Mouse (Mus musculus): ENCODE data around the gene Vgll4. TPM values are rescaled to one million over a fixed set of nuclear protein-coding genes. Genes with fewer than 3 reads are reported as not detected.

Vgll4 gene
- total RNA-seq, 1 experiment: 25.5 TPM

DNA sequence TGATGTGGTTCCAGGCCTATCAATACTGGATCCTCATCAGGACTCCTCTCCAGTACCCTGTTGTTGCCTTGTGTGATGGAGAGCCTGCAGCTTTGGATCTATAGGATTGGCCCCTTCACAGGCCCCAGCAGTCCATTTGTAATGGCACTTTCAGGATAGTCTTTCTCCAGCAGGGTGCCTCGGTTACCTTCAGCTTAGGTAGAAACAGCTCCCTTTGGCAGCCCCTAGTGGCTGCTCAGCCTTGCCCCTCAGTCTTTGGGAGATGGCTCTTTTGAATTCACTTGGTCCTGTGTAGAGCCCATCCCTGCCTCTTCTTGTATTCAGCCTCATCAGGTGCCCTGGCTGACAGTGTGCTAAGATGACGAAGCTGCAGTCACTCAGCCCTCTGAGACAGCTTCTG lies 142.9 kb downstream of the Vgll4 start:
- DNase-seq (ENCODE audit: low read depth, low spot score): no peak
- in situ Hi-C loops (cut with MboI; ENCODE audit: low sequenced_read_pairs in 2 of 2, unreplicated experiment in 2 of 2): no loop called here
- TF ChIP-seq MAFK (IDR thresholded peaks at IDR 0.05; ENCODE audit: insufficient read depth, low read depth, low read length) (no peak), HCFC1 (IDR thresholded peaks at IDR 0.05; ENCODE audit: borderline replicate concordance, insufficient read depth, low read length) (no peak), CHD2 (IDR thresholded peaks at IDR 0.05; ENCODE audit: low read depth, low read length) (no peak), ZNF384 (IDR thresholded peaks at IDR 0.05; ENCODE audit: low read depth, low read length) (no peak), ZC3H11A (IDR thresholded peaks at IDR 0.05; ENCODE audit: borderline replicate concordance, low read depth, low read length) (no peak)

DNA sequence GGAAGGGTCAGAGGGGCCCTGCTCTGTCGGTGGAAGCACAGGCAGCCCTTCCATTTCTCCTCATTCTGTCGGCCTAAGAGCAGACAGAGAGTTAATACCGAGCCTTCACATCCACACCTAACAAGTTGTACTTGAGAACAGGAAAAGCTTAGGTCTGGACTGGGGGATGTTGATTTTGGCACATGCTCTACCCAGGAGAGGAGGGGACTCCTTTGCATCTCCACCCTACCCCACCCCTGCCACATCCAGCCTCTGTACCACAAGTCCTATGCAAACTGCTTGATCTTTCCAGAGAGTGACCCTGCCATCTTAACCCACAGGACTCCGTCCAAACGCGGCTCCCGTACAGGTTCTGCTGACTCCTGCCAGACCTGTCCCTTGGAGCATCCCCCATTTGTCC lies 148.1 kb downstream of the Vgll4 start:
- no peak overlapping the region for H3K9ac ChIP-seq (ENCODE audit: insufficient read depth, low read depth, low read length, poor library complexity, severe bottlenecking)
- no peaks in the 10 kb centered on the region for H3K4me1 ChIP-seq (ENCODE audit: control insufficient read depth in 2 of 2, insufficient read depth in 2 of 2, low read length in 2 of 2, poor library complexity in 1 of 2)
- H3K4me3 ChIP-seq (ENCODE audit: insufficient read depth in 1 of 2, low read depth in 1 of 2, low read length in 2 of 2, poor library complexity in 1 of 2, severe bottlenecking in 1 of 2): no peak overlapping the region
- no peak for DNase-seq (ENCODE audit: low read depth, low spot score)
- no peak overlapping the region for H3K27ac ChIP-seq (ENCODE audit: insufficient read depth, low read depth, low read length, poor library complexity, severe bottlenecking)
- in situ Hi-C loops (cut with MboI; ENCODE audit: low sequenced_read_pairs in 2 of 2, unreplicated experiment in 2 of 2): no loop called here
- no peaks in the 10 kb centered on the region for H3K9me3 ChIP-seq (ENCODE audit: control insufficient read depth, insufficient read depth, low read depth, low read length)
- H3K36me3 ChIP-seq (ENCODE audit: control insufficient read depth, insufficient read depth, low read length, poor library complexity, severe bottlenecking): no peaks in the 10 kb centered on the region
- no peak for TF ChIP-seq HCFC1 (IDR thresholded peaks at IDR 0.05; ENCODE audit: borderline replicate concordance, insufficient read depth, low read length)
- no peak for TF ChIP-seq ZNF384 (IDR thresholded peaks at IDR 0.05; ENCODE audit: low read depth, low read length)
- TF ChIP-seq MAFK (IDR thresholded peaks at IDR 0.05; ENCODE audit: insufficient read depth, low read depth, low read length): no peak
- TF ChIP-seq ZC3H11A (IDR thresholded peaks at IDR 0.05; ENCODE audit: borderline replicate concordance, low read depth, low read length): no peak
- no peak for TF ChIP-seq CHD2 (IDR thresholded peaks at IDR 0.05; ENCODE audit: low read depth, low read length)

More for the DNA sequence above, 142.9 kb downstream of the Vgll4 start:
- no peak overlapping the region for H3K9ac ChIP-seq (ENCODE audit: insufficient read depth, low read depth, low read length, poor library complexity, severe bottlenecking)
- no peaks in the 10 kb centered on the region for H3K9me3 ChIP-seq (ENCODE audit: control insufficient read depth, insufficient read depth, low read depth, low read length)
- no peaks in the 10 kb centered on the region for H3K36me3 ChIP-seq (ENCODE audit: control insufficient read depth, insufficient read depth, low read length, poor library complexity, severe bottlenecking)
- H3K4me1 ChIP-seq (ENCODE audit: control insufficient read depth in 2 of 2, insufficient read depth in 2 of 2, low read length in 2 of 2, poor library complexity in 1 of 2): no peaks in the 10 kb centered on the region
- H3K27ac ChIP-seq (ENCODE audit: insufficient read depth, low read depth, low read length, poor library complexity, severe bottlenecking): no peak overlapping the region
- no peak overlapping the region for H3K4me3 ChIP-seq (ENCODE audit: insufficient read depth in 1 of 2, low read depth in 1 of 2, low read length in 2 of 2, poor library complexity in 1 of 2, severe bottlenecking in 1 of 2)

DNA sequence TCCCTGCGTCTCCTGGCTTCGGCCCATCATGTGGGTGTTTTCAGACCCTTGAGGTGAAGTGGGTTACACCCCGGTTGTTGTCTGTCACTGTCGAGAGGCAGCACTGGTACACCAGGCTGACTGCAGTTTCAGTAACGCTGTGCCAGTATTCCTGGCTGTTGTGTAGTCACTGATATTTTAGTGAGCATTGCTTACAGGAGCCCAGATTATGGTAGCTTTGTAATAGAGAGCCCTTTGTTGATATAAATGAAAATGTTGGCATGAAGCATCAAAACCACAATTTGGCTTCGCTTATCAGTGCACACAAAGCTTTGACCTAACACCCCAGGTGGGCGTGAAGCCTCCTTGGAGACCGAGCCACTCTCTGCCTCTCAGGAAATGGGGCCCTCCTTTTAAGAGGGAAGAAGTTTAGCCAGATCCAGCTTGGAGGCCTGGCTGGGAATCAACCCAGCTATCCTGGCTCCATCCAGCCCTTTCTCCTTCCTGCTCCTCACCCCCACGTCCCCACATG lies 149.8 kb downstream of the Vgll4 start:
- no peak for DNase-seq (ENCODE audit: low read depth, low spot score)
- in situ Hi-C loops (cut with MboI; ENCODE audit: low sequenced_read_pairs in 2 of 2, unreplicated experiment in 2 of 2): no loop called here
- TF ChIP-seq HCFC1 (IDR thresholded peaks at IDR 0.05; ENCODE audit: borderline replicate concordance, insufficient read depth, low read length): no peak
- TF ChIP-seq ZNF384 (IDR thresholded peaks at IDR 0.05; ENCODE audit: low read depth, low read length): no peak
- TF ChIP-seq CHD2 (IDR thresholded peaks at IDR 0.05; ENCODE audit: low read depth, low read length): no peak
- H3K9me3 ChIP-seq (ENCODE audit: control insufficient read depth, insufficient read depth, low read depth, low read length): no peaks in the 10 kb centered on the region
- no peak overlapping the region for H3K4me3 ChIP-seq (ENCODE audit: insufficient read depth in 1 of 2, low read depth in 1 of 2, low read length in 2 of 2, poor library complexity in 1 of 2, severe bottlenecking in 1 of 2)
- no peaks in the 10 kb centered on the region for H3K36me3 ChIP-seq (ENCODE audit: control insufficient read depth, insufficient read depth, low read length, poor library complexity, severe bottlenecking)
- no peak overlapping the region for H3K9ac ChIP-seq (ENCODE audit: insufficient read depth, low read depth, low read length, poor library complexity, severe bottlenecking)
- H3K4me1 ChIP-seq (ENCODE audit: control insufficient read depth in 2 of 2, insufficient read depth in 2 of 2, low read length in 2 of 2, poor library complexity in 1 of 2): no peaks in the 10 kb centered on the region
- H3K27ac ChIP-seq (ENCODE audit: insufficient read depth, low read depth, low read length, poor library complexity, severe bottlenecking): no peak overlapping the region

DNA sequence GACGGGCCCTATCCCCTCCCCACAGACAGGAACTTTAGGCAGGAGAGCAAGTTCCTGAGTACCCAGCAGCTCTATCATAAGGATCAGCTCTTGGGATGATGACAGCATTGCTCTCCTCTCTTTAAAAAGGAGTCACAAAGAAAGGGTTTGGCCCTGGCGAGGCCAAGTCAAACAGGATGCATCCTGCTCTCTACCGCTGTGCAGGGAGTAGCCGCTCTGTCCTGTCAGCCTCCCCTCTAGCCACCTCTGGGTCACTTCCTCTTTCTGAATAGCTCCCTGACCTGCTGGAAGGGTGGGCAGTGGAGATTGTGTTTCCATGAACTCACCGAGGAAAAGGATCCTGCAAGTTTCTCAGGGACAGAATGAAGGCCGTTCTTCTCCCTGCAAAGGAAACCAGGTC lies 151.3 kb downstream of the Vgll4 start:
- Histone ChIP-seq H3K36me3 (ENCODE audit: control insufficient read depth, insufficient read depth, low read length, poor library complexity, severe bottlenecking) (no peaks in the 10 kb centered on the region), H3K4me1 (ENCODE audit: control insufficient read depth in 2 of 2, insufficient read depth in 2 of 2, low read length in 2 of 2, poor library complexity in 1 of 2) (no peaks in the 10 kb centered on the region), H3K9me3 (ENCODE audit: control insufficient read depth, insufficient read depth, low read depth, low read length) (no peaks in the 10 kb centered on the region), H3K4me3 (ENCODE audit: insufficient read depth in 1 of 2, low read depth in 1 of 2, low read length in 2 of 2, poor library complexity in 1 of 2, severe bottlenecking in 1 of 2) (no peak overlapping the region), H3K9ac (ENCODE audit: insufficient read depth, low read depth, low read length, poor library complexity, severe bottlenecking) (no peak overlapping the region), H3K27ac (ENCODE audit: insufficient read depth, low read depth, low read length, poor library complexity, severe bottlenecking) (no peak overlapping the region)
- in situ Hi-C loops (cut with MboI; ENCODE audit: low sequenced_read_pairs in 2 of 2, unreplicated experiment in 2 of 2): no loop called here
- TF ChIP-seq MAFK (IDR thresholded peaks at IDR 0.05; ENCODE audit: insufficient read depth, low read depth, low read length) (no peak), ZNF384 (IDR thresholded peaks at IDR 0.05; ENCODE audit: low read depth, low read length) (no peak), CHD2 (IDR thresholded peaks at IDR 0.05; ENCODE audit: low read depth, low read length) (no peak), ZC3H11A (IDR thresholded peaks at IDR 0.05; ENCODE audit: borderline replicate concordance, low read depth, low read length) (no peak), HCFC1 (IDR thresholded peaks at IDR 0.05; ENCODE audit: borderline replicate concordance, insufficient read depth, low read length) (no peak)
- no peak for DNase-seq (ENCODE audit: low read depth, low spot score)

DNA sequence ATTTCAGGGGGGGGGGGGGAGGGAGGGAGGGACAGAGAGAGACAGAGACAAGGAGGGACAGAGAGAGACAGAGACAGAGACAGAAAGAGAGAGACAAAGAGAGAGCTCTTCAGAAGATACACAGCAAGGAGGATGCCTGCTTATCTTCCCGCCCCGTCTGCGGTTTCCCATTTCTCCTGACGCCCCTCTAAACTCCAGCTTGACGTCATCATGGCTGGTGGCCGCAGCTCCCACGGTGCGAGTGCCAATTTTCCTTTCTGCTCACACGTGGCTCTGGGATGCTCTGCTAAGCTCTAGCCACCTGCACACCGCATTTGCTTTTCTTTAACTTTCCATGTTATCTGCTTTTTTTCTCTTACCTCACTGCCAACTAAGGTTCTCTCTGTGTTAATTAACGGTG lies 151.8 kb downstream of the Vgll4 start:
- DNase-seq (ENCODE audit: low read depth, low spot score): no peak
- in situ Hi-C loops (cut with MboI; ENCODE audit: low sequenced_read_pairs in 2 of 2, unreplicated experiment in 2 of 2): no loop called here
- Histone ChIP-seq H3K4me1 (ENCODE audit: control insufficient read depth in 2 of 2, insufficient read depth in 2 of 2, low read length in 2 of 2, poor library complexity in 1 of 2) (no peaks in the 10 kb centered on the region), H3K9ac (ENCODE audit: insufficient read depth, low read depth, low read length, poor library complexity, severe bottlenecking) (no peak overlapping the region), H3K36me3 (ENCODE audit: control insufficient read depth, insufficient read depth, low read length, poor library complexity, severe bottlenecking) (no peaks in the 10 kb centered on the region), H3K27ac (ENCODE audit: insufficient read depth, low read depth, low read length, poor library complexity, severe bottlenecking) (no peak overlapping the region), H3K4me3 (ENCODE audit: insufficient read depth in 1 of 2, low read depth in 1 of 2, low read length in 2 of 2, poor library complexity in 1 of 2, severe bottlenecking in 1 of 2) (no peak overlapping the region), H3K9me3 (ENCODE audit: control insufficient read depth, insufficient read depth, low read depth, low read length) (no peaks in the 10 kb centered on the region)
- TF ChIP-seq ZC3H11A (IDR thresholded peaks at IDR 0.05; ENCODE audit: borderline replicate concordance, low read depth, low read length): no peak
- TF ChIP-seq CHD2 (IDR thresholded peaks at IDR 0.05; ENCODE audit: low read depth, low read length): no peak
- TF ChIP-seq ZNF384 (IDR thresholded peaks at IDR 0.05; ENCODE audit: low read depth, low read length): no peak
- TF ChIP-seq HCFC1 (IDR thresholded peaks at IDR 0.05; ENCODE audit: borderline replicate concordance, insufficient read depth, low read length): no peak
